Mouse (Mus musculus) lung, embryonic 14.5 days (tissue): ENCODE results near the gene Strada. TPM values are rescaled to one million over a fixed set of nuclear protein-coding genes. Genes with fewer than 3 reads are reported as not detected.

Experiments used
- ATAC-seq: fragments of 200-750 bp; cut with Nextera tagmentation; 2 replicates; pipeline ENCODE4 v1.8.0; 2017; ENCODE audit warnings: mild to moderate bottlenecking, moderate TSS enrichment, moderate library complexity; ENCODE audit not compliant: insufficient read depth
- DNase-seq: peaks from one replicate; pipeline ENCODE4 v3.0.0-alpha.2; 2015
- H3K27ac ChIP-seq: fragments of 300-500 bp; sonication (generic); 2 replicates; pipeline ENCODE4 v1.5.1; 2014; ENCODE audit warnings: low read depth, mild to moderate bottlenecking, moderate library complexity
- H3K27me3 ChIP-seq: fragments of 300-500 bp; sonication (generic); 2 replicates; pipeline ENCODE4 v1.6.1; 2014; ENCODE audit warnings: low read length, control low read depth; ENCODE audit not compliant: insufficient read depth
- H3K36me3 ChIP-seq: fragments of 300-500 bp; sonication (generic); 2 replicates; pipeline ENCODE4 v1.6.1; 2014; ENCODE audit warnings: control low read depth; ENCODE audit not compliant: insufficient read depth
- H3K4me1 ChIP-seq: fragments of 300-500 bp; sonication (generic); 2 replicates; pipeline ENCODE4 v1.6.1; 2014; ENCODE audit warnings: antibody characterized with exemption, control low read depth; ENCODE audit not compliant: insufficient read depth
- H3K4me2 ChIP-seq: fragments of 300-500 bp; sonication (generic); 2 replicates; pipeline ENCODE4 v1.6.1; 2014; ENCODE audit warnings: mild to moderate bottlenecking
- H3K4me3 ChIP-seq: fragments of 300-500 bp; sonication (generic); 2 replicates; pipeline ENCODE4 v1.5.1; 2014; ENCODE audit warnings: low read depth, low read length
- H3K9ac ChIP-seq: fragments of 300-500 bp; sonication (generic); 2 replicates; pipeline ENCODE4 v1.6.1; 2014
- H3K9me3 ChIP-seq: fragments of 300-500 bp; sonication (generic); 2 replicates; pipeline ENCODE4 v1.6.1; 2016; ENCODE audit warnings: low read depth, low read length, control low read depth
- CTCF ChIP-seq: IDR thresholded peaks from 2 replicates; pipeline ENCODE4 v1.5.1; 2016; ENCODE audit warnings: antibody characterized with exemption, low read depth
- WGBS: fragments of 180-500 bp; shearing (Covaris S2); extraction: QIAGEN DNeasy Blood & Tissue Kit; methylation state at CpG from one replicate; pipeline ENCODE4 v1.1.7; 2014; 5-methylcytosine and 5-hydroxymethylcytosine counted together
- polyA plus RNA-seq: library from polyadenylated mRNA; unstranded; fragments of >200 nt; fragmentation: Nextera tagmentation; extraction: Ambion mirVana; gene quantifications from 2 replicates; pipeline ENCODE4 v1.2.1, GENCODE M21; 2014

Gene Strada
- polyA plus RNA-seq, 1 experiment from 2014 or later: 32.6 TPM

DNA sequence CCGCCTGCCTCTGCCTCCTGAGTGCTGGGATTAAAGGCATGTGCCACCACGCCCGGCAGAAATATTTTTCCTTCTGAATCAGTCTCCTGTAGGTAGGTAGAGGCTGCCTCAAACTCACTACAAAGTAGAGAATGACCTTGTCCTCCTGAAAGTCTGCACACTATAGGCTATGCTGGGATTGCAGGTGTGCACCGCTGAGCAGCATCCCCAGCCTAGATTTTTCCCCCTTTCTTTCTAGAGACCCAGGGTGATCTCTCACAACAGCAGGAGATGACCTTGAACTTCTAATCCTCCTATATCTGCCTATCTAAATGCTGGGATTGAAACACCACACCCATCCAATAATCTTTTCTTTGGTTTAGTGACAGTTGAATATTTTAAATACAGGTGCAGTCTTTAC is 14.6 kb downstream of the Strada start:
- no peak overlapping the region for H3K4me3 ChIP-seq

GRCm38 (mm10) chr11:106180449-106180801 is 21.5 kb downstream of the Strada start:
- H3K4me2 ChIP-seq: no peak overlapping the region
- TF ChIP-seq CTCF: no peak
- no peaks in the 10 kb centered on the region for H3K4me1 ChIP-seq
- no peak overlapping the region for H3K4me3 ChIP-seq
- no peak overlapping the region for H3K9ac ChIP-seq
- no peaks in the 10 kb centered on the region for H3K36me3 ChIP-seq
- H3K9me3 ChIP-seq: no peaks in the 10 kb centered on the region
- ATAC-seq: no peak
- no peak for DNase-seq
- 82% methylated on average over 2 of the region's 2 CpGs for WGBS
- H3K27me3 ChIP-seq: no peaks in the 10 kb centered on the region
- H3K27ac ChIP-seq: no peak overlapping the region

More for the DNA sequence above, 14.6 kb downstream of the Strada start:
- peaks cover 7% of the 10 kb centered on the region; the same call in 1 of the 2 replicates for H3K36me3 ChIP-seq
- H3K4me2 ChIP-seq: no peak overlapping the region
- ATAC-seq (no peak), DNase-seq (no peak)
- 84% methylated on average over 4 of the region's 4 CpGs for WGBS
- no peak overlapping the region for H3K27ac ChIP-seq
- H3K4me1 ChIP-seq: no peaks in the 10 kb centered on the region
- no peaks in the 10 kb centered on the region for H3K9me3 ChIP-seq
- no peak for TF ChIP-seq CTCF
- H3K9ac ChIP-seq: no peak overlapping the region
- H3K27me3 ChIP-seq: no peaks in the 10 kb centered on the region

DNA sequence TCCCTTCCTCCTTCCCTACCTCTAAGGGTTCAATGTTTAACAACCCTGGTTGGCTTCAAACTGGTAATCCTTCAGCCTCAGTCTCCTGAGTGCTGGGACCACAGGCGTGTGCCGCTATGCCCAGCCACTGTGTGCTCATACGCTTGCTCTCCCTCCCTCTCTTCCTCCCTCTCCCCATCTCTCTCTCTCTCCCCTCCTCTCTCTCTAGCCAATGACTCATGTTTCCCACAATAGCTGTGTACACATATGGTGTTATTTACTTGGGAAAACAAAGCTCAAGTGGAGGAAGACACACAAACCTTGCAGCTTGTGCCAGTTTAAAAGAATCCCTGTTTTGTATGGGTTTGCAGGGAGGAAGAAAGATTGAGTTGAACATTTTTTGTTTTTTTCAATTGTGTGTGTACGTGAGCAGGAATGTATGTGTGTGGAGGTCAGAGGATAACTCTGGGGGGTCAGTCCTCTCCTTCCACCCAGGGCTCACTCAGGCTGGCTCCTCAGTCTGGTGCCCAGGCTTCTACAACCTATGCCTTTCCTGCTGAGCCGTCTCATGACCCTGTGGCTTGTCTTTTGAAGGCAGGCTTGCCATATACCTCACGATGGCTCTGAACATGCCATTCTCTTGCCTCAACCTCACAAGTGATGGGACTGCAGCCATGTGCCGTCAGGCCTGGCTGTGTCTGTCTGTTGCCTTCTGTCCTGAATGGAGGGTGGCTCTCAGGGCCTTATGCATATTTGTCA is 22.1 kb downstream of the Strada start:
- no peak for DNase-seq
- H3K9ac ChIP-seq: no peak overlapping the region
- no peaks in the 10 kb centered on the region for H3K36me3 ChIP-seq
- no peaks in the 10 kb centered on the region for H3K27me3 ChIP-seq
- no peak overlapping the region for H3K4me3 ChIP-seq
- TF ChIP-seq CTCF: no peak
- no peak overlapping the region for H3K4me2 ChIP-seq
- H3K27ac ChIP-seq: no peak overlapping the region
- H3K4me1 ChIP-seq: no peaks in the 10 kb centered on the region
- ATAC-seq: no peak
- 66% methylated on average over 7 of the region's 7 CpGs for WGBS
- H3K9me3 ChIP-seq: no peaks in the 10 kb centered on the region

GRCm38 (mm10) chr11:106178036-106178782 is 23.8 kb downstream of the Strada start:
- no peak for TF ChIP-seq CTCF
- H3K4me3 ChIP-seq: no peak overlapping the region
- no peak overlapping the region for H3K27ac ChIP-seq
- H3K9me3 ChIP-seq: no peaks in the 10 kb centered on the region
- ATAC-seq (no peak), DNase-seq (no peak)
- no peak overlapping the region for H3K9ac ChIP-seq
- no peaks in the 10 kb centered on the region for H3K36me3 ChIP-seq
- H3K27me3 ChIP-seq: no peaks in the 10 kb centered on the region
- no peaks in the 10 kb centered on the region for H3K4me1 ChIP-seq
- 68% methylated on average over 5 of the region's 5 CpGs for WGBS
- H3K4me2 ChIP-seq: no peak overlapping the region

DNA sequence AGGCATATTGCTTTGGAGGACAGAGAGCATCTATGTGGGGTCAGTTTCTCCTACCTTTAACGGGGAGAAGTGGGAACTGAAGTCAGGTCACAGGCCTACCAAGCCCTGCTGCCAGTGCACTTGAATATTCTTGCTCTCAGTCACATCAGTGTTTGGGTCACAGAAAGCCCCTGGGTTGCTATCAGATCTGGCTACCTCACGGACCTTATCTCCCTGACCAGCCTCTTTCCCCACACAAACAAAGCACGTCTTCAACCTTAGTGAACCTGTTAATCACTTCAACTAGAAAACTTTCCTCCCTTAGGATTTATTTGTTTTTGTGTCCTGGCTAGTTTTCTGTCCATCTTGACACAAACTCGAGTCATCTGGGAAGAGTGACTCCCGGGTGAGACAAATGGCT is 25.6 kb downstream of the Strada start:
- TF ChIP-seq CTCF: no peak
- WGBS: 53% methylated on average over 5 of the region's 5 CpGs
- no peak overlapping the region for H3K9ac ChIP-seq
- H3K27me3 ChIP-seq: no peaks in the 10 kb centered on the region
- ATAC-seq (no peak), DNase-seq (no peak)
- H3K36me3 ChIP-seq: peaks cover 3% of the 10 kb centered on the region; the same call in 1 of the 2 replicates
- no peaks in the 10 kb centered on the region for H3K9me3 ChIP-seq
- H3K4me3 ChIP-seq: no peak overlapping the region
- H3K4me2 ChIP-seq: no peak overlapping the region
- H3K27ac ChIP-seq: no peak overlapping the region
- H3K4me1 ChIP-seq: no peaks in the 10 kb centered on the region

- Histone ChIP-seq H3K9me3 (no peaks in the 10 kb centered on the region), H3K9ac (no peak overlapping the region), H3K4me3 (no peak overlapping the region), H3K27me3 (no peaks in the 10 kb centered on the region), H3K27ac (no peak overlapping the region), H3K4me2 (no peak overlapping the region), H3K4me1 (no peaks in the 10 kb centered on the region), H3K36me3 (peaks cover 13% of the 10 kb centered on the region; the same call in 1 of the 2 replicates)
- 46% methylated on average over 3 of the region's 3 CpGs for WGBS
- DNase-seq (no peak), ATAC-seq (no peak)
- no peak for TF ChIP-seq CTCF
Observed at GRCm38 (mm10) chr11:106175081-106175480, 26.9 kb downstream of the Strada start.

- no peak for DNase-seq
Observed at GRCm38 (mm10) chr11:106174372-106174771, 27.6 kb downstream of the Strada start.

More at GRCm38 (mm10) chr11:106174372-106174771, 27.6 kb downstream of the Strada start:
- 78% methylated on average over 5 of the region's 5 CpGs for WGBS
- H3K4me2 ChIP-seq: no peak overlapping the region
- no peak for ATAC-seq
- H3K4me1 ChIP-seq: no peaks in the 10 kb centered on the region
- H3K9me3 ChIP-seq: no peaks in the 10 kb centered on the region
- TF ChIP-seq CTCF: no peak
- H3K27ac ChIP-seq: no peak overlapping the region
- no peaks in the 10 kb centered on the region for H3K27me3 ChIP-seq
- peaks cover 16% of the 10 kb centered on the region; the same call in 1 of the 2 replicates for H3K36me3 ChIP-seq
- no peak overlapping the region for H3K9ac ChIP-seq
- H3K4me3 ChIP-seq: no peak overlapping the region
